Mouse (Mus musculus): ENCODE results near the gene Dnhd1.

GRCm38 (mm10) chr7:105634272-105634920 is 16.2 kb upstream of the Dnhd1 start:
- TF ChIP-seq MAX (IDR thresholded peaks at IDR 0.05; ENCODE audit: low read depth) (no peak), POLR2A (IDR thresholded peaks at IDR 0.05; ENCODE audit: insufficient read length, low read depth) (no peak), CEBPB (IDR thresholded peaks at IDR 0.05; ENCODE audit: insufficient read depth, poor library complexity, severe bottlenecking) (no peak), TCF12 (IDR thresholded peaks at IDR 0.05; ENCODE audit: insufficient read depth, poor library complexity, severe bottlenecking) (no peak), E2F4 (IDR thresholded peaks at IDR 0.05; ENCODE audit: insufficient read depth) (no peak), POLR2AphosphoS2 (IDR thresholded peaks at IDR 0.05; ENCODE audit: insufficient read length, low read depth) (no peak)
